Mouse (Mus musculus): ENCODE results near the gene Elovl7.

- TF ChIP-seq POLR2A (IDR thresholded peaks at IDR 0.05; ENCODE audit: control insufficient read depth, low read depth, low read length) (no peak), CTCF (IDR thresholded peaks at IDR 0.05; ENCODE audit: control insufficient read depth, insufficient read depth, insufficient replicate concordance, low read depth, low read length) (no peak)
Measured at GRCm38 (mm10) chr13:108251106-108251505, 36.9 kb downstream of the Elovl7 start.

All from testis, adult 2 months (tissue).